Mouse (Mus musculus): ENCODE results near the gene Msi2.

Gene Msi2

DNA sequence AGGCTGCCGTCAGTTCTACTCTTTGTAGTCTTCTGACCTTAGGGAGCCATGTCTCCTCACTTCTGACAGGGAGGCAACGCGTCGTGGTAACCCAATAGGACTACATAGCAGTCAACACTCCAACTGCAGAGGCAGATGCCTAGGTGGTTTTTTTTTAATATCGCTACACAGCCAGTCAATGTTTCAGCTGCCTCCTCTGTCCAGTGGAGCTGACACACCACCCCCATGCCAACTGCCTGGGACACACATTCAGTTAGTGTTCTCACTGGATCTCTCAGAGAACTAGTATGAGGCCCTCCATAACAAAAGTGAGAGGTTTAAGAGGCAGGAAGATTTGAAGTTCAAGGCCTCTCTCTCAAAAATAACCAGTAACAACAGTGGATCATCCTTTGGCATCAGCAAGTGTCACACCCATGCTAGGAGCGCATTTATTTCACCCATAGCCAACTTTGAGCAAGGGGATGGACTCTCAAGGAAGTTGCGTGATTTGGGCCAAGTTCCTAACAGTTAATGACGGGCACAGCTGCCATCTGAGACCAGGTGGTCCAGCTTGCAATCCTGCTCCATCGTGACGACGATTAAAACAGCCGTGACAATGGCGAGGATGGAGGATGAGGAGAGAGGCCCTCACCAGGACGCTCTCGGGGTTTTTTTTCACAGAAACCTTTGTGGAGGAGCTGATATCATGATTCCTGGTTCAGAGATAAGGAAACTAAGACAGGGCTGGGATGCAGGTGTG, 8.3 kb downstream of the Msi2 start:
- DNase-seq (ENCODE audit: low spot score): no peak

DNA sequence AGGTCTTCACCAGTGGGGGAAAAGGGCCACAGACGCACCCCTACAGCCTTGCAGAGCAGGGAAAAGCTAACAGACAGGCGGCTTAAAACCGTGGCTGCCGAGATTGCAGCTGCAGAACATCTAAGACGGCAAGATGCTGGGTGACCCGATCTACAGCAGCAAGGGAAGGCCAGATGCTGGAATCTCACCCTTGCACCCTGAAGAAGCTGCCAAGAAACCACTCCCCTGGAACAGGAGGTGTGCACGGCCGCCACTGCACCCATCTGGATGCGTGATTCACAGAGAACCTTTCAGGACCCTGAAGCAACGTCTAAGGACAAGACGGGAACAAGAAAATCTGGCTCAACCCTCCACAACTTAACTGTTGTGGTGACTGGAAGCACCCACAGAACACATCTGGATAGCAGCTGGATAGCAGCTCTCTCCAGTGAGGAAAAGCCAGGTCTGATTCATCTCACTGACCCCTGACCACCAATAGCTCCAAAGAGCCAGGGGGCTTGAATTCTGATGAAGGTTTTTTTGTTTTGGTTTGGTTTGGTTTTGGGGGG, 11.0 kb downstream of the Msi2 start:
- no peak for DNase-seq (ENCODE audit: low spot score)

DNA sequence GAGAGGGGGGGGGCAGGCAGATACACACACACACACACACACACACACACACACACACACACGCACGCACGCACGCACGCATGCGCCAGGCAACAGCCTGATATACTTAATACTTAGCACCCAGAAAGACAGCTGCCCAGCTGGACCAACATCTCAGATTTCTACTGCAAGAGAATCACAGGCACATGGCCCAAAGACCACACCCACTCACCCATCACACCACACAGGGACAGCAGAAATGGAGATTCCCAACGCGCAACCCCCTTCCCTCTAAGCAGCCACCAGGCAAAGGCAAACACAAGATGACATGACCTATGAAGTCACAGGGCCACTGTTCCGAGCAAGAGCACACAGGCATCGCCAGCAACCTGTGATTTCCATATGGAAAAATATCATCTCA, 13.6 kb downstream of the Msi2 start:
- DNase-seq (ENCODE audit: low spot score): no peak

DNA sequence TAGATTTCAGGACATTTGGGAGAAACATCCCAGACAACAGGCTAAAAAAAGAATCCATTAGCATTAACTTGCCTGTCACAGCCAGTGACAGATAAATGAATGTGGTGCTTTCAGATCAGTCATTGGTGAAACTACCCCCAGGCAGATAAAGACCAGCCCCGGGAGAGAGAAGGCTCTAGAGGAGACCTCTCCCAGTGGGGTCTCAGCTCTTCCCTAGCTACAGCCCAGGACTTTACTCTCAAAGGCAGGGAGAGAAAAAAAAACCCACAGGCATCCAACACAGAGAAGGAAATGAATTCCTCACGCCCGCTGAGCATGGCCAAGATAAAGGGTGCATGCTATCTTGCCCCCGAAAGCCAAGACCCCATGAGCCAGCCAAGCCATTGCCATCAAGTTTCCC, 15.1 kb downstream of the Msi2 start:
- DNase-seq (ENCODE audit: low spot score): no peak

DNA sequence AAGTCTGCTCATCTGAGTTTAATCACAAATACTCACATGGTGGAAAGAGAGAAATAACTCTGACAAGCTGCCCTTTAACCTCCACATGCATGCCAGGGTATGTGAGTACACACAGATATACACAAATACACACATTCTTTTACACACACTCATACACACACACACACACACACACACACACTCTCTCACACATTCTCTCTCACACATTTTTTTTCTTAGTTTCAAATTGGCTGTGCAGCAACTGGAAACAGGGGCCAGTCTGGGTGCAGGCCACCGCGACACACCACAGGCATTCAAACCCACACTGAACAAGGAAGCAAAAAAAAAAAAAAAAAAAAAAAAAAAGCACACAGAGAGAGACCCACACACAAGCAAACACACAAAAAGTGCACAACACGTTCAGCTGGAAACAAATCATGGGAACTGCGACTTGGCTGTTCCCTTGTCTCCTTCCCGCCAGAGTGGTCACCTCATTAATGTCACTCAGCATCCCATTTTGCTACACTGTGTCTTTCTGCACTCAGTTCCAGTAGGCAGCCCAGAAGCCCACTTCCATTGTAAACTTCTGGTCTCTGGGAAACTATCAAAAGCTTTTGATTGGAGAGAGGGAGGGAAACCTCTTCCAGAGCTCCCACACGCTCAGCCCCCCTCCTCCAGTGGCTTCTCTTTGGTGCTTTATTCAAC, 16.2 kb downstream of the Msi2 start:
- DNase-seq (ENCODE audit: low spot score): no peak

DNA sequence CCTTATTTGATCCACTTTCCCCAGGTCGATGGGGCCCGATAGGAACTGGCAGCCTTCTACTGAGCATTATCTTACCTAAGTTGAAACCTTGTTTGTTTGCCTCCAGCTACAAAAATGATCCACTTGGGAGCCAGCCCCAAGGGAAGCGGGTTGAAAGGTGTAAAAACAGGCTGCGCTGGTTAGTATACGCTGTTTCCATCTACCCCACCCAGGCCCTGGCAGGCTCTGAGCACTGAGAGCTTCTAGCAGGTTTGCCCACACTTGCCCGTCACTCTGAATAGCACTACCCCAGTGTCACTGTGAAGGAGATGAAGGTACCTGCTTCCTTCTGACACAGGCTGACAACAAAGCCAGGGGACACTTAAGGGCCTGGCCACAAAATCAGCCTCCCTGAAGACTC, 17.3 kb downstream of the Msi2 start:
- no peak for DNase-seq (ENCODE audit: low spot score)

DNA sequence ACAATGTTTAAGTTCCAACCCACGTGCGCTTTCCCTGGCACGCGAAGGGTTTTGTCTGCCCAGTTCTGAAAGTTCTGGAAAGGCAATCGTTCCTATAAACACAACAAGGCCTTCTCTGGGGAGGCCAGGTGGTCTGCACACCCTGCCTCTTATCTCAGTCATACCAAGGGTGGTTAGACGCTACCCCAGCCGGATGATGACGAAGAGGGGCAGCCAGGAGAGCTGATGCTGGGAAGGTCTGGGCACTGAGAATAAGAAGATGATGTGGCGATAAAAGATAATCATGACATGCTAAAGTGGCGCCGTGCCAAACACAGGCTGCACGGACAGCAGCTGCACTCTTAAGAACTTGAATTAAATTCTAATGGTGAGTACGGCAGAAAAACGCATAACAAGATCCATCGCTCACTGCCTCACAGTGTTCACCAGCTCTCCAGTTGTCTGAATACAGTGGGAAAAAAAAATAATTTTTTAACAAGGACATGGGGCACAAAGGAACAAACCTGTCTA, 18.1 kb downstream of the Msi2 start:
- DNase-seq (ENCODE audit: low spot score): no peak

DNA sequence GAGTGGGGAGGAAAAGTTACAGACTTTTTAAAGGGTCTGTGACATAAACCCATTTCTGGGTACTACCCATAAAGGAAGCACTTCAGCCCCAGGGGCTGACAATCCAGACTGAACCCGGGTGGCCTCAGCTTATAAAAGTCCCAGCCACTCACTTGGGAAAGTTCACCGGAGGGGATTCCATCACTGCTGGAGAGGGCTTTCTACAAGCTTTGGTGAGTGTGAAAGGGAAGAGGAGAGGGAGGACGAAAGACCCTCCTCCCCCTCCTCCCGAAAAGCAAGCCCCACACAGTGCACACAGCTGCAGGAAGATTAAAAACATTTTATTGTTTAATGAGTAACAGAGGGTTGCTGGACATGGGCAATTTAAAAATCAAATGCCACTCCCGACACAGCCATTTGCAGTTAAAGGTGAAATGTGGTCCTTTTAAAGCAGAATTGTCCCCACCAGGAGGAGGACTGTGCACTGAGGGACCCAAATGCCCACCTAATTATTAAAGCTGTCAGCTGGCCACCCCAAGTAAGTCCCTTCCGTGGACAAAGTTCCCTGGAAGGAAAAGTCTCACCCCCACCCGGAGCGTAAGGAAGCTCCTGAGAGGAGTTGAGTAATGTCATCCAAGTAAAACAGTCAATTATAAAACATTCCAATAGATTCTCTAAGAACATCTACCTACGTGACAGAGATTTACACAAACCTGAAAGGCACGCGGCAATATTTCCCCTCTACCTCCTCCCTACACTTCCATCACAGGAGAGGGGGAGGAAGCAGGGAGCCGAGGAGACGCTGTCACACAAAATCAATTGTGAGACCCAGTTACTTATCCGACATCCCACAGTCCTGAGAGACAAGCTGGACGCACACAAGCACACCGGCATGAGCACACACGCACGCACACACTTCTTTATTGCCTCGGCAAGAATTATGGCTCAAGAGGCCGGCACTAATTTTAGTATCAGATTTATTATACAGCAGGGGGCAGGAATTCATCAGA, 24.1 kb downstream of the Msi2 start:
- DNase-seq (ENCODE audit: low spot score): no peak

DNA sequence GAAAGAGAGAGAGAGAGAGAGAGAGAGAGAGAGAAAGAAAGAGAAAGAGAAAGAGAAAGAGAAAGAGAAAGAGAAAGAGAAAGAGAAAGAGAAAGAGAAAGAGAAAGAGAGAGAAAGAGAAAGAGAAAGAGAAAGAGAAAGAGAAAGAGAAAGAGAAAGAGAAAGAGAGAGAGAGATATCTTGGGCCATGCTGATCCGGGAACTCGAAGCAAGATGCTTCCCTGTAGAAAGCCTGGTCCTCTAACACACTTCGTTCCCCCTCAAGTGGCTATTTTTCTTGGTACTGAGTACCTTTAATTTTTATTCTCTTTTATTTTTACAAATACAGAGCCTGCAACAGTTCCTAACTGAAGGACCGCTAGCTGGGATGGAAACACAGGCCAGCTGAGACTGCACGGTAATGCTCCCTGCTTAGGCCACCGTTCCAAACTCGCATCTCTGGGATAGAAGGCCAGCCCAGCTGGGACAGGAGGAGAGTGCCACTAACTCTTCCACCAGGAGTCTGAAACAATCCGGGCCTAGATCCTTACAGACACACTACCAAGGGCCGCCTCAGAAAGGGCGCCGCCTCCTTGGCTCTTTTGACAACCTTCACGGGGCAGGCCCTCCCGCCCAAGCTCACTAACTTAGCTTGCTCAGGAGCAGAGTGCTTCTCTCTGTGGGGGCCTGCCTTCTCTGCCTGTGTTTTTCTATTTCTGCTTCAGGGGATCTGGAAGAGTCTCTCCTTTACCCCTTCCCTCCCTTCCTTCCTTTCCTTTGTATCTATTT, 25.1 kb downstream of the Msi2 start:
- no peak for DNase-seq (ENCODE audit: low spot score)

DNA sequence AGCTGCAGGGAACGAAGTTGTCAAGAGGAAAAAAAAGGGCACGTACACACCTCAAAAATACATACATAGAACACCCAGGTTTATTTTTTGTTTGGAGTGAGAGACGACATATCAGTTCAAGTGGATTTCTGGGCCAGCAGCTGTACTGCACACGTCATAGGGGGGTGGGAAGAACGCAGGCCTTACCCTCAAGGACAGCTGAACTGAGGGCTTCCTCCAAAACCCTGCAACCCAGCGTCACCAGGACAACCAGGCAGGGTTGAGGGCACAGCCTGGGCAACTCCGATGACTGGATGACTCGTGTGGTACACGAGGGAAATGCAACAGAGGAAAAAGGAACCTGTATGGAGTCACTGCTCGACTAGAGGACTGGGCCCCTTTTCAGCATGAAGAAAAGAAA, 25.9 kb downstream of the Msi2 start:
- no peak for DNase-seq (ENCODE audit: low spot score)

DNA sequence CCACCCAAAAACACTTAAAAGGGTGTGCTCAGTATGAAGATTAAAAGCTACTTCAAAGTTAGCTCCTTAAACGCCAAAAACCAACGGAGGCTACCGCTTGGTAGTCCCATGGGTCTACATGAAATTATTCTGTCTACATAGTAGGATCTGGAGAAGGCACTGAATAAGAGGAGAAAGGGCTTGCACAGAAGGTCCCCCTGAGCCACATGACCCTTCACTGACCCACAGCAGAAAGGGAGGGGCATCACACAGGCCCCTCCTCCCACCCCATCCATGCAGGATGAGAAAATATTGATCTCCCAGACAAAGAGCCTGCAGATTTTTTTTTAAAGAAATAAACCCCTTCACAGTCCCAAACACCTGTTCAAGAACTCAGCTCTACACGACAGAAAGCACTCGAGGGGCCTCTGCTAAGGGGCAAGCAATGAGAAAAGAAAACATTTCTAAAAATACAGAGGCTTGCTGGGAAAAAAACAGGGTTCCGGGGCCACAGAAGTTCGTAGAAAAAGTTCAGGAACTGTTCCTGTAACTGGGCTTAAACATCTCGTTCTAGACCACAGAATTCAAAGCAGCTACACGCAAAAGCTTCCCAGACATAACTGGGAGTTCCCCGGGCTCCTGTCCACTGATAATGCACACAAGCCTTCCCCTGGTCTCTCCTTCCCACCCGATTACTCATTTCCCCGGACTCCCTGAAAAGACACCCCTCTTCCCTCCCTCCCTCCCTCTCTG, 27.6 kb downstream of the Msi2 start:
- no peak for DNase-seq (ENCODE audit: low spot score)

DNA sequence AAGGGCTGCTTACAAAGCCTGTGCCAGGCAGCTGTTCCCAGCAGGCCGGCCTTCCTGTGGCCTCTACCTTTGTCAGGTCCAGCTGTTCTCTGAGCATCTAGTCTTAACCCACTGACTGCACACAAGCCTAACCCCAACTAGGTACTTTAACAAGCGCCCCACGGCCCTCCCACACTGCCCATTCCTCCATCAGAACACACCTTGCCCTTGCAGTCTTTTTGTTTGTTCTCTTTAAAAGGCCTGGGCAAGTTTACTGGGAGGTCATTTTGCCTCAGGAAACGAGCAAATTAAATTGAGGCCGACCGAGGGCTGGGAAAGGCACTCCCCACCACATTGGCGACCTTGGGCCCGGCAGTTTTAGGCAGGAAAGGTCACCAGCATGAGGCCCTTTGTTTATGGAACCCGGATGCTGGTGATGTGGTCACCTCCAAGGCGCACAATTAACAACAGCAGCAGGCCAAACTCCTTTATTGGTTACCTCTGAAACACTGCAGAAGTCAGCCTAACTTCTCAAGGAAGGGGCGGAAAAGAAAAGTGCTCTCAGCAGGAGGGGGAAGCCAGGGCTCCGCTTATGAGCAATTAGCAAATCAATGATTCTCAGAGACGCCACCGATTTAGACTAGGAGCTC, 28.4 kb downstream of the Msi2 start:
- DNase-seq (ENCODE audit: low spot score): no peak

DNA sequence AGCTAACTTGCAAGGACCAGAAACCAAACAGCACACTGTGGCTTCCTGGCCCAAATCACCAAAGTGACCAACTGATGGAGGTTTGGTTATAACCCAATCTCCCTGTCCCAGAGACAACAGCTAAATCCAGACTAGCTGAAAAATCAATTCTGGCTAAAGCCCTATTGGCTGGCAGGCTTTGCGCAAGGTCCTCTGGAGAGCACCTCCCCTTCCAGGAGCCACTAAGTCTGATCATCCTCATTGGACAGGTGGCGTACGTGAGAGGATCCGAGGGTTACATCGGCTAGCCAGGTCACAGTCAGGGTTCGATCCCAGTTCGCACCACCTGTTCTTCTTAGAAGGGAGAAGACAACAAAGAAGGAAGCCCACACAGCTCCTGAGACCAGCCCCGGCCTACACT, 29.7 kb downstream of the Msi2 start:
- no peak for DNase-seq (ENCODE audit: low spot score)

DNA sequence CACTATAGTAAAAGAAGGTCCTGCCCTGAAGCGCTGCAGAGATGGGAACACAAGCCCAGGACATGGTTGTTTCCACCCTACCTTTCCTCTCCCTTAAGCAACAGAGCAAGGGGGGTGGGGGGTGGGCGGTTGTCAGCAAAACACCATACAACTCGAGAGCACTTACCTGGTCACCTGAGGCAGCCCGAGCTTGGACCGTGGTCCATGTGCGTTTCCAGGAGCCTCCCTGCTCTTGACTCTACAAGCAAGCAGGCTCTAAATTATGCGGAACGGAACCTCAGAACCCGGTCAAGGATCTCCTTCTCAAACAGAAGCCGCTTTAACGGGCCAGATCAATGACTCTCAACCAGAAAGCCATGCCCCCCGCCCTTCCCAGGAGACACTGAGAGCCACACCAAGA, 30.6 kb downstream of the Msi2 start:
- no peak for DNase-seq (ENCODE audit: low spot score)

DNA sequence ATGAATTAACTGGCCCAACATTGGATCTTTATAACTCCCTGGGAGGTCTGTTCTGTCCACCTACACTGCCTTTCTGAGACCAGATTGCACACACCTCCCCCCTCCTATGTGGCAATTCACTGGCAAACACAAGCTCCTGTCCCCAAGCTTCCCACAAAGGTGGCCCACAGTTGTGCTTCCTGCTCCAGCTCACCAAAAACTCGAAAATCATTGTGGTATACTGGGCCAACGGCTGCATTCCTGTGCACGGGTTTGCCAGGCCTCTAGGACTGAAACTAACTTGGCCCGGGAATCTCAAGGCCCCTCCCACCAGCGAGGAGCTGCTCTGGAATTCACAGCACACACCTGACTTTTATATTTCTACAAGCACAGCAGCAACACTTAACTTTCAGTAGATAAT, 31.3 kb downstream of the Msi2 start:
- DNase-seq (ENCODE audit: low spot score): no peak

DNA sequence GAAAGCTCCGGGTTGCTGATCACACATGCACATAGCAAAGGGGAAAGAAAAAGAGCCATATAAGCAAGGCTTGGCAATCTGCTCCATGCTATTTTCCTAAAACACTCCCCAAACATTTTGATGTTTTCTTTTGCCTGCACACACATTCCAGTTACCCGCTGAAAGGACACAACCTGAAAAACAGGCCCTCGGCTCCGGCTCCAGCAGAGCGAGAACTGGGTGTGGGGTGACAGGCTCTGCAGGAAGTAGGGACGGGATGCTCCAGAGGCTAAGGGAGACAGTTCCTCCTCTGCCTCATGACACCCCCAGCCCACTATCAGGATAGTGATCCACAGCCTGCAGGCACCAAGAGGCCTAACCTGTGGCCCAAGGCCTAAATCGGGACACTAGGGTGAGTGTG, 32.3 kb downstream of the Msi2 start:
- no peak for DNase-seq (ENCODE audit: low spot score)

DNA sequence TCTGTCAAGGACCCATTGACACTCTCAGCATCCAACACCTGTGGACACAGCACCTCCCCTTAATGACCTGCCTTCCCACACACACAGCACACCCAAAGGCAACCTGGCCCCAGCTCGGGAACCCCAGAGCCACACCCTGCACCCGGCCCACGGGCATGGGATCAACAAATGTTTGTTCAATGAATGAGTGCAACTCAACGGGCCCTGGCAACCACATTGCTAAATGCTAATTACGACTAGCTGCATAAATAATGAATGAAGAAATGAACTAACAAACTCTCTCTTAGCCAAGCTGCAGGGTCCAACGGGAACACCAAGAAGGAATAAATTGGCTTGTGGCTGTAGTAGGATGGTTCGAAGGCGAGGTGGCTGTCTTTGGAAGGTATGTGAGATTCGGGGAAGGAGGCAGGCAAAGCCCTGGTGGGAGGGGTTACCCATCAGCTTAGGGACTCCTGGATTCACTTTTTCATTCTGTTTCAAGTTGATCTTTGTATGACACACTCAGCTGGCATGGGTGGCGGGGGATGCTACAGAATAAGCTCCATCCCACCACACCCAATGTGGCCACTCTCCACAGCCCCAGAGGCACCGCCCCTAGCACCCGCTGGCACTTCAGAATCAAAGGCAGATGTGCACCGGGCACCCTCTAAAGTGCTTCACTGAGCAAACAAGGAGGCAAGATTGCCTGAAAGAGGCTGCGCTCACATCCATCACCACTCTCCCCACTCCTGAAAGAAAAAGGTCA, 35.1 kb downstream of the Msi2 start:
- no peak for DNase-seq (ENCODE audit: low spot score)

DNA sequence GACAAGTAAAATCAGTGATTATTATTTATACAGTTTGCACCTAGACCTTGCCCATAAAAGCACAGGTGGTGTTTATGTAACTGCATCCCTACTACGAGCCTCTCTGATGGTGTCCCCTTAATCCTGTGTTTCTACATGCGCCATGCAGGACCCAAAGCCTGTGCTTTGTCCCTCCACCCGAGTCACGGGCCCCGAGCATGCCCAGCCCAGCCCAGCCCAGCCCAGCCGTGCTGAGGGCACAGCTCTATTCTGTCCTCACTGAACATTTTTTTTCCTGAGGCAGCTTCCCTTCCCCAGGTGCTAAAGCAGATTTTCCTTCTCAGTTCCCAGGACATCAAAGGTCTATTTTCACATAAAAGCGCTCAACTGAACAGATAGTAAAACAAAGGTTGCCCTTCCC, 41.0 kb downstream of the Msi2 start:
- no peak for DNase-seq (ENCODE audit: low spot score)

DNA sequence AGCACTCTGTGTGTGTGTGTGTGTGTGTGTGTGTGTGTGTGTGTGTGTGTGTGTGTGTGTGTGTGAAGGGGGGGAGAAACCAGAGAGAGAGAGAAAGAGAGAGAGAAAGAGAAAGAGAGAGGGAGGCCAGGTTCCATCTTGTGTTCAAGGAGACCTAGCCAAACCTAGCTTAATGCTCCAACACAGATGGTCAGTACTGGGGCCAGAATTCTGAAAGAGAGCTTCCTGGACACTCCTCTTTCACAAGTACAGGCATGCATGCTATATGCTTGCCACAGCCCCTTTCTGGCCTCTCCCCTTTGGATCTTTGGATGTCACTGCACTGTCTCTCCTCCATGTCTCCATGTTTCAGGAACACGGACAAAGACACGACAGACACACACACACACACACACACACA, 41.7 kb downstream of the Msi2 start:
- no peak for DNase-seq (ENCODE audit: low spot score)

Data from ovary, postnatal 10 days (tissue).